Mouse (Mus musculus) T-helper 17 cell (primary cell): ENCODE results near the gene Tmem131l.
"Not testable (repeated sequence)": the region's sequence is repeated elsewhere in the genome, so short reads cannot be mapped to it uniquely, and the experiment has no call there.

Experiments used
- in situ Hi-C, 2 experiments: fragments of 300-600 bp; cut with MboI, MseI; formaldehyde crosslinking; loops; 1 replicate in 1 of 2; 2 replicates in 1 of 2; pipeline ENCODE4 v1.15.1; 2025; ENCODE audit warnings: high pct_unique_total_duplicates in 2 of 2

Tmem131l gene

GRCm38 (mm10) chr3:83871962-83872361 lies 168.0 kb downstream of the Tmem131l start:
- in situ Hi-C loops = not testable (repeated sequence)

GRCm38 (mm10) chr3:83871559-83871958 lies 168.4 kb downstream of the Tmem131l start:
- in situ Hi-C loops = not testable (repeated sequence)

- in situ Hi-C loops = no loop called here
These were observed 170.2 kb downstream of the Tmem131l start for GRCm38 (mm10) chr3:83869776-83870175.

GRCm38 (mm10) chr3:83867026-83867425 lies 172.9 kb downstream of the Tmem131l start:
- in situ Hi-C loops = not testable (repeated sequence)

GRCm38 (mm10) chr3:83865216-83865615 lies 174.8 kb downstream of the Tmem131l start:
- in situ Hi-C loops = no loop called here

GRCm38 (mm10) chr3:83864064-83864548 lies 175.9 kb downstream of the Tmem131l start:
- in situ Hi-C loops = no loop called here

GRCm38 (mm10) chr3:83862956-83863355 lies 177.0 kb downstream of the Tmem131l start:
- in situ Hi-C loops = no loop called here

GRCm38 (mm10) chr3:83859595-83859994 lies 180.4 kb downstream of the Tmem131l start:
- in situ Hi-C loops = no loop called here

GRCm38 (mm10) chr3:83859071-83859470 lies 180.9 kb downstream of the Tmem131l start:
- in situ Hi-C loops = no loop called here

- in situ Hi-C loops = no loop called here
These were observed 182.4 kb downstream of the Tmem131l start for GRCm38 (mm10) chr3:83857621-83858020.

GRCm38 (mm10) chr3:83855643-83856042 lies 184.3 kb downstream of the Tmem131l start:
- in situ Hi-C loops = no loop called here

GRCm38 (mm10) chr3:83849341-83849740 lies 190.6 kb downstream of the Tmem131l start:
- in situ Hi-C loops = no loop called here
